Mouse (Mus musculus): ENCODE measurements around the gene Gm14305. TPM values are rescaled to one million over a fixed set of nuclear protein-coding genes. Genes with fewer than 3 reads are reported as not detected.
"Not testable (repeated sequence)": the region's sequence is repeated elsewhere in the genome, so short reads cannot be mapped to it uniquely, and the experiment has no call there.

Gm14305 gene
- total RNA-seq (2015; ENCODE audit: low replicate concordance) (1.7 and 3.7 TPM in 2 replicates), total RNA-seq (2017; ENCODE audit: low replicate concordance) (2.6 and 3.9 TPM in 2 replicates)

GRCm38 (mm10) chr2:176708051-176708450, at the start of gene Gm14305:
Gm14305 (plus strand) TSS chr2:176708328.
- ATAC-seq (replicated peaks; ENCODE audit: low FRiP score, poor library complexity, severe bottlenecking) = not testable (repeated sequence)

DNA sequence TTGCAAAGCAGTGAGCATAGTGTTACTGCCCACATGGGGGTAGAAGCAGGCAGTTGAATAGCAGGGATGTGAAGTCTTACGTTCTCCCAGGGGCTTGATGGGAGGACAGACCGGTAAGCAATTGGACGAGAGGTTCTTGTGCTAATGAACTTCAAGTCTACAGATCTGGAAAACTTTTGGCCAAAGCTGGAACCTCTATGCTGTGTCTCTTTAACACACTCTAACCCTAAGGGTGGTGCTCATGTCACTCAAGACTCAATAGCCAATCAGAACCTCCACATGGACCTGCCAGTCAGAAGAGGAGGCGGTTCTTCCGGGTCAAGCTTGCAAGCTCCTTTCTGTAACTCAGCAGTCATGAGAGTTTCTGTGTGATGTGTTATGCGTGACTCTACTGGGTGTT, 37.9 kb upstream of the Gm14305 start, which contains the start of gene Zfp973:
Gene Zfp973, plus strand, starts transcription at position 301 of the 400 bp plus-strand sequence.
- not testable (repeated sequence) for ATAC-seq (replicated peaks; ENCODE audit: low FRiP score, poor library complexity, severe bottlenecking)

Other genes with a start within 250 kb of the Gm14305 start
- 4.8 TPM in 1 of 2 replicates, not detected in the other for gene Gm14434, start 221.5 kb upstream of the Gm14305 start, total RNA-seq (2015; ENCODE audit: low replicate concordance)
- gene Gm14434, start 221.5 kb upstream of the Gm14305 start, total RNA-seq (2017; ENCODE audit: low replicate concordance) = 2.6 and 12.5 TPM in 2 replicates
- gene Zfp967, start 187.3 kb upstream of the Gm14305 start, total RNA-seq (2015; ENCODE audit: low replicate concordance) = not detected in 2 replicates
- gene Zfp967, start 187.3 kb upstream of the Gm14305 start, total RNA-seq (2017; ENCODE audit: low replicate concordance) = not detected in 2 replicates
- 1.5 and 5.2 TPM in 2 replicates for gene Gm14308, start 72.0 kb upstream of the Gm14305 start, total RNA-seq (2015; ENCODE audit: low replicate concordance)
- 0.43 TPM in 1 of 2 replicates, not detected in the other for gene Gm14308, start 72.0 kb upstream of the Gm14305 start, total RNA-seq (2017; ENCODE audit: low replicate concordance)
- 0.58 and 1.5 TPM in 2 replicates for gene Zfp973, start 37.8 kb upstream of the Gm14305 start, total RNA-seq (2015; ENCODE audit: low replicate concordance)
- gene Zfp973, start 37.8 kb upstream of the Gm14305 start, total RNA-seq (2017; ENCODE audit: low replicate concordance) = not detected in 2 replicates
- 0.77 and 2.1 TPM in 2 replicates for gene Gm14295, start 90.3 kb downstream of the Gm14305 start, total RNA-seq (2015; ENCODE audit: low replicate concordance)
- gene Gm14295, start 90.3 kb downstream of the Gm14305 start, total RNA-seq (2017; ENCODE audit: low replicate concordance) = 1.1 TPM in 1 of 2 replicates, not detected in the other
- not detected in 2 replicates for gene Gm14408, start 122.8 kb downstream of the Gm14305 start, total RNA-seq (2015; ENCODE audit: low replicate concordance)
- gene Gm14408, start 122.8 kb downstream of the Gm14305 start, total RNA-seq (2017; ENCODE audit: low replicate concordance) = not detected in 2 replicates
- 0.63 and 2.1 TPM in 2 replicates for gene Gm14296, start 219.5 kb downstream of the Gm14305 start, total RNA-seq (2015; ENCODE audit: low replicate concordance)
- gene Gm14296, start 219.5 kb downstream of the Gm14305 start, total RNA-seq (2017; ENCODE audit: low replicate concordance) = 2.2 and 6.0 TPM in 2 replicates

Data from erythroblast, adult 5-6 weeks (primary cell).